Mouse (Mus musculus): ENCODE measurements at regions not wholly inside any gene's neighbourhood (a gene's known extent, or its start where the extent isn't known, plus 50 kb on each side); places are given as distances from the start of the nearest gene placed in this dataset.

DNA sequence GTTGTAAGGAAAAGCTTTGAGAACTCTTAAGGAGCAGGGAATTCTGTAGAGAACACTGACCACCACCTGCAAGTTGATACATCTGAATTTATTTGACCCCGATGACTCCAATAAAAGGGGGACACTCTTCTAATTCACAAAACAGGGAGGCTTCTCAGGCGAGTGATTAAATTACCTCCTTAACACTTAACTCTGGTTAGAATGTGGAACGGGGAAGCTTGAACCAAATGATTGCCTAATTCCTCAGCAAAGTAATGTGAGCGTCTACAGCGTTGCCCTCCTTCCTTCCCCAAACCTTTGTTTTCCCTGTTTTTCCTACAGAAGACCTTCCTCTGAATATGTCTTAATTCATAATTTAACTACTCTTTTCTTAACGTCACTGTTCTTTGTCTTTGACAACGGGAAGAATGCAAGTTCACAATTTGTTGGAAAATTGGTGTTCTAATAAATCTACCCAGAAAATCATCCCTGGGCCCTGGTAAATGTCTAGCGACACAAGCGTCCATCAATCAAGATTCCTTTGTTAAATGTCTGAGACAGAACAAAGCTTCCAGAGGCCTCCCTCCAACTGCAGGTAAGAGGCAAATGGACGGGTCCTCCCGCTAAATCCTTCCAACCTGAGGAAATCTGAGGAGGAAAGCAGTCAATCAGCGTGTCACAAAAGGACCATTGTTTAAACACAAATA, 236.8 kb upstream of the Gpc5 start:
- TF ChIP-seq POLR2A (IDR thresholded peaks at IDR 0.05; ENCODE audit: low read depth, low read length), result no peak
- no peak for TF ChIP-seq CTCF (IDR thresholded peaks at IDR 0.05; ENCODE audit: borderline replicate concordance, insufficient read depth, low read length)
